Mouse (Mus musculus): Measurements from ENCODE around the gene Corin. TPM values are rescaled to one million over a fixed set of nuclear protein-coding genes. Genes with fewer than 3 reads are reported as not detected.

Corin gene
- polyA plus RNA-seq, 1 experiment, result not detected

- H3K4me3 ChIP-seq, result no peak overlapping the region
- H3K79me2 ChIP-seq (ENCODE audit: control insufficient read depth, insufficient read depth), result no peaks in the 10 kb centered on the region
- TF ChIP-seq USF1 (IDR thresholded peaks at IDR 0.05; ENCODE audit: low read depth), result no peak
- TF ChIP-seq TCF12 (IDR thresholded peaks at IDR 0.05; ENCODE audit: insufficient read depth, poor library complexity, severe bottlenecking), result no peak
- no peak for TF ChIP-seq TCF3 (IDR thresholded peaks at IDR 0.05; ENCODE audit: insufficient read length, low read depth)
- no peak for TF ChIP-seq POLR2AphosphoS2 (IDR thresholded peaks at IDR 0.05; ENCODE audit: insufficient read length, low read depth)
- no peak for TF ChIP-seq MAX (IDR thresholded peaks at IDR 0.05; ENCODE audit: low read depth)
- TF ChIP-seq MYOG (IDR thresholded peaks at IDR 0.05; ENCODE audit: control insufficient read depth in 1 of 3, insufficient read depth in 1 of 3, insufficient read length in 2 of 3, low read depth in 2 of 3), result no peak
- no peak for TF ChIP-seq E2F4 (IDR thresholded peaks at IDR 0.05; ENCODE audit: insufficient read depth)
- TF ChIP-seq MYOD1 (IDR thresholded peaks at IDR 0.05; ENCODE audit: control insufficient read depth in 1 of 3, insufficient read length in 2 of 3, low read depth in 2 of 3), result no peak
- TF ChIP-seq CEBPB (IDR thresholded peaks at IDR 0.05; ENCODE audit: insufficient read depth, poor library complexity, severe bottlenecking), result no peak
- no peak for TF ChIP-seq POLR2A (IDR thresholded peaks at IDR 0.05; ENCODE audit: insufficient read length, low read depth)
- TF ChIP-seq REST (IDR thresholded peaks at IDR 0.05; ENCODE audit: insufficient read depth, insufficient read length), result no peak
- TF ChIP-seq SRF (IDR thresholded peaks at IDR 0.05; ENCODE audit: control insufficient read depth, insufficient read length, low read depth), result no peak
- no peaks in the 10 kb centered on the region for H3K27me3 ChIP-seq (ENCODE audit: control insufficient read depth, insufficient read depth, insufficient read length)
- H3ac ChIP-seq (ENCODE audit: control insufficient read depth, insufficient read length), result no peak overlapping the region
- H3K36me3 ChIP-seq (ENCODE audit: control insufficient read depth, insufficient read depth), result peaks cover 5% of the 10 kb centered on the region
- H3K4me2 ChIP-seq (ENCODE audit: low read depth), result no peak overlapping the region
Measured at GRCm38 (mm10) chr5:72259298-72259621, 245.0 kb downstream of the Corin start.

DNA sequence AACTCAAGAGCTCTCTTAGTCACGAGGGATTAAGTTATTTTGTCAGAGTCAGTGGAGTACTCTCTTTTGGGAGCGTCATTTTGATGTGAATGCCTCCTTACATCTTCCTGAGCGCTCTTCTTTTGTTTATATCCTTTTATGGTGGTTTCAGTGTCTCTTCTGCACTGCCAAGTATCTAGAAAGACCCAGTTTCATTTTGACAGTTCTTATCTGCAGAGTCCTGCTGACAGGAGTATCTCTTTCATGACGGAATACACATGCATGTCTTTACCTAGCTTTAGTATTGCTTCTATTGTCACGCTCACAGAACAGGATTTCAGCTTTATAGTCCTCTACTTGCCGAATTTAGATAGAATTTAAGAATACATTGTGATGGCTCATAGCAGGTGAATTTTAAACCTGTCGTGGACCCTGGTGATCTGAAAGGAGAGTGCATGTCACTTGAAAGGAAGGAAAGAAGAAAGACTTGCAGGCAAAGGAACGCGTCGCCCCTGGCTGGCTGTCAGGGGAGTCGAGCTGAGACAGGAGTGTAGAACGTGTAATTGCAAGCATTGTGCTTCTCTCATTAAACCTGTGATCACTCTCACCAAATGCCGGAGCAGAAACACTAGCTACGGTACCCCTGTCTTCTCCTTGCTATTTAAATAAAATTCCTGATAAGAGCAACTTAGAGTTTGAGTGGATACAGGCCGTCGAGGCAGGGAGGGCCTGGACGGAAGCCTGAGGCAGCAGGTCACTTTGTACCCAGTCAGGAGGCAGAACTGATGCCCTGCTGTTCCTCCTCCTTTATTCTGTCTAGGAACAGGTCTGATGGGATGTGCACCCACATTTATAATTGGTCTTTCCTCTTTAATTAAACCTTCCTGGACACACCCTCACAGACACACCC, 245.6 kb downstream of the Corin start:
- H3K79me2 ChIP-seq (ENCODE audit: control insufficient read depth, insufficient read depth), result no peaks in the 10 kb centered on the region
- H3K27me3 ChIP-seq (ENCODE audit: control insufficient read depth, insufficient read depth, insufficient read length), result no peaks in the 10 kb centered on the region
- no peak overlapping the region for H3ac ChIP-seq (ENCODE audit: control insufficient read depth, insufficient read length)
- TF ChIP-seq E2F4 (IDR thresholded peaks at IDR 0.05; ENCODE audit: insufficient read depth) (no peak), MYOD1 (IDR thresholded peaks at IDR 0.05; ENCODE audit: control insufficient read depth in 1 of 3, insufficient read length in 2 of 3, low read depth in 2 of 3) (no peak)
- peaks cover 5% of the 10 kb centered on the region for H3K36me3 ChIP-seq (ENCODE audit: control insufficient read depth, insufficient read depth)
- H3K4me3 ChIP-seq, result no peak overlapping the region
- no peak overlapping the region for H3K4me2 ChIP-seq (ENCODE audit: low read depth)

DNA sequence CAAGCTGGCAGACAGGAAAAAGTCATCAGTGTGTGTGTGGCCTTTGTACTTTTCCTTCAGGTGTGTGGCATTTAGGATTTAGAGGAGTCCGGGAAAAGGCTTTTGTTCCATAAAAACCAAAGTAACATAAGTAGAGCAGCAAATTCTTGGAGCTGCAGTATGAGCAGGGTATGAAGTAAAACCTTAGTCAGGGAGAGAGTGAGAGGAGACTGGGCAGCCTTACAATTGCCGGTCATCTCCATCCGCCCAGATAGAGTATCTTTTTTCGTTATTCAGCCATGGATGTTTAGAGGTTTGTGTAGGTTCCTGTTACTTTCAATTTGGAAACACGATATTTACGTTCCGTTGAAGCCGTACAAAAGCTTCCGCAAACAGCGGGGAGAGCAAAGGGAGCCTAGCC, 247.2 kb downstream of the Corin start:
- H3ac ChIP-seq (ENCODE audit: control insufficient read depth, insufficient read length), result no peak overlapping the region
- no peaks in the 10 kb centered on the region for H3K79me2 ChIP-seq (ENCODE audit: control insufficient read depth, insufficient read depth)
- no peaks in the 10 kb centered on the region for H3K27me3 ChIP-seq (ENCODE audit: control insufficient read depth, insufficient read depth, insufficient read length)
- peaks cover 9% of the 10 kb centered on the region for H3K36me3 ChIP-seq (ENCODE audit: control insufficient read depth, insufficient read depth)
- H3K4me3 ChIP-seq, result no peak overlapping the region
- no peak for TF ChIP-seq POLR2A (IDR thresholded peaks at IDR 0.05; ENCODE audit: insufficient read length, low read depth)
- TF ChIP-seq POLR2AphosphoS2 (IDR thresholded peaks at IDR 0.05; ENCODE audit: insufficient read length, low read depth), result no peak
- no peak for TF ChIP-seq USF1 (IDR thresholded peaks at IDR 0.05; ENCODE audit: low read depth)
- TF ChIP-seq MYOG (IDR thresholded peaks at IDR 0.05; ENCODE audit: control insufficient read depth in 1 of 3, insufficient read depth in 1 of 3, insufficient read length in 2 of 3, low read depth in 2 of 3), result no peak
- TF ChIP-seq TCF12 (IDR thresholded peaks at IDR 0.05; ENCODE audit: insufficient read depth, poor library complexity, severe bottlenecking), result no peak
- TF ChIP-seq MAX (IDR thresholded peaks at IDR 0.05; ENCODE audit: low read depth), result no peak
- TF ChIP-seq MYOD1 (IDR thresholded peaks at IDR 0.05; ENCODE audit: control insufficient read depth in 1 of 3, insufficient read length in 2 of 3, low read depth in 2 of 3), result no peak
- no peak for TF ChIP-seq E2F4 (IDR thresholded peaks at IDR 0.05; ENCODE audit: insufficient read depth)
- TF ChIP-seq TCF3 (IDR thresholded peaks at IDR 0.05; ENCODE audit: insufficient read length, low read depth), result no peak
- TF ChIP-seq CEBPB (IDR thresholded peaks at IDR 0.05; ENCODE audit: insufficient read depth, poor library complexity, severe bottlenecking), result no peak
- no peak for TF ChIP-seq REST (IDR thresholded peaks at IDR 0.05; ENCODE audit: insufficient read depth, insufficient read length)
- no peak for TF ChIP-seq SRF (IDR thresholded peaks at IDR 0.05; ENCODE audit: control insufficient read depth, insufficient read length, low read depth)
- no peak overlapping the region for H3K4me2 ChIP-seq (ENCODE audit: low read depth)

- no peak overlapping the region for H3K4me2 ChIP-seq (ENCODE audit: low read depth)
- no peaks in the 10 kb centered on the region for H3K79me2 ChIP-seq (ENCODE audit: control insufficient read depth, insufficient read depth)
- no peak overlapping the region for H3ac ChIP-seq (ENCODE audit: control insufficient read depth, insufficient read length)
- H3K4me3 ChIP-seq, result no peak overlapping the region
- H3K27me3 ChIP-seq (ENCODE audit: control insufficient read depth, insufficient read depth, insufficient read length), result no peaks in the 10 kb centered on the region
- H3K36me3 ChIP-seq (ENCODE audit: control insufficient read depth, insufficient read depth), result peaks cover 4% of the 10 kb centered on the region
- TF ChIP-seq MYOG (IDR thresholded peaks at IDR 0.05; ENCODE audit: control insufficient read depth in 1 of 3, insufficient read depth in 1 of 3, insufficient read length in 2 of 3, low read depth in 2 of 3) (no peak), TCF3 (IDR thresholded peaks at IDR 0.05; ENCODE audit: insufficient read length, low read depth) (no peak), REST (IDR thresholded peaks at IDR 0.05; ENCODE audit: insufficient read depth, insufficient read length) (no peak), MYOD1 (IDR thresholded peaks at IDR 0.05; ENCODE audit: control insufficient read depth in 1 of 3, insufficient read length in 2 of 3, low read depth in 2 of 3) (no peak), CEBPB (IDR thresholded peaks at IDR 0.05; ENCODE audit: insufficient read depth, poor library complexity, severe bottlenecking) (no peak)
Measured at GRCm38 (mm10) chr5:72254958-72255357, 249.3 kb downstream of the Corin start.

- H3K4me2 ChIP-seq (ENCODE audit: low read depth), result no peak overlapping the region
- H3K4me3 ChIP-seq, result no peak overlapping the region
- peaks cover 4% of the 10 kb centered on the region for H3K36me3 ChIP-seq (ENCODE audit: control insufficient read depth, insufficient read depth)
- H3K27me3 ChIP-seq (ENCODE audit: control insufficient read depth, insufficient read depth, insufficient read length), result no peaks in the 10 kb centered on the region
- no peaks in the 10 kb centered on the region for H3K79me2 ChIP-seq (ENCODE audit: control insufficient read depth, insufficient read depth)
- no peak overlapping the region for H3ac ChIP-seq (ENCODE audit: control insufficient read depth, insufficient read length)
- TF ChIP-seq USF1 (IDR thresholded peaks at IDR 0.05; ENCODE audit: low read depth) (peak; percentile 13), CEBPB (IDR thresholded peaks at IDR 0.05; ENCODE audit: insufficient read depth, poor library complexity, severe bottlenecking) (peak; percentile 73; the same call in 1 of the 2 replicates), POLR2A (IDR thresholded peaks at IDR 0.05; ENCODE audit: insufficient read length, low read depth) (no peak)
Measured at GRCm38 (mm10) chr5:72250180-72250579, 254.1 kb downstream of the Corin start.

Other genes starting within 250 kb of the Corin start
- 6.9 TPM for gene Nfxl1, start 55.2 kb upstream of the Corin start, polyA plus RNA-seq (2012; fragmentation: generic; extraction: Trizol)
- gene Zar1, start 76.8 kb upstream of the Corin start, polyA plus RNA-seq (2012; fragmentation: generic; extraction: Trizol), result not detected
- gene Gm5868, start 83.1 kb upstream of the Corin start, polyA plus RNA-seq (2012; fragmentation: generic; extraction: Trizol), result not detected
- not detected for gene Cnga1, start 139.8 kb upstream of the Corin start, polyA plus RNA-seq (2012; fragmentation: generic; extraction: Trizol)
- gene Nipal1, start 143.3 kb upstream of the Corin start, polyA plus RNA-seq (2012; fragmentation: generic; extraction: Trizol), result 0.07 TPM
- 0.01 TPM for gene Txk, start 248.3 kb upstream of the Corin start, polyA plus RNA-seq (2012; fragmentation: generic; extraction: Trizol)